Mouse (Mus musculus) thymus, postnatal 0 days (tissue): ENCODE measurements at regions not wholly inside any gene's neighbourhood (a gene's known extent, or its start where the extent isn't known, plus 50 kb on each side); places are given as distances from the start of the nearest gene placed in this dataset.
A peak's percentile ranks its signal among the peaks of the same experiment; 100 is the strongest.

ENCODE experiments used
- DNase-seq: peaks from one replicate; pipeline ENCODE4 v3.0.0-alpha.2; 2015; ENCODE audit warnings: low spot score

DNA sequence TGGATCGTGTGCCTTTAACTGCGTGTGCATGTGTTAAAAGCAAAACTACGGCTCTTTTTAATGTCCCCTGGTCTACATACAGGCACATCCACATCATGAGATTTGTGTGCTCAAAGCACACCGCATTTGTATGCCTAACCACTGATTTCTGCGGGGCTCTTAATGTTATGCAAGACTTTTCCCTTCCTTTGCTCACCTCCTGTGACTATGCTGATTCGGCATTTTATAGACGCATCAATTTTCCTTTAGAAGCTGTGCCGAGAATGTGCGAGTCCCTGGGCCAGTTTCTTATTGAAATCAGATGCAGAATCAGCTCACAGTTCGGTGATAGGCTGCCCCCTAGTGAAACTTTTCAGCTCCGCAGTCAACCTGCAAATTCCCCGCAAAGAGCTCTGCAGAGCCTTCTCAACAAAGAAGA lies 124.1 kb upstream of the Tank start:
- DNase-seq, result peak; percentile 83

DNA sequence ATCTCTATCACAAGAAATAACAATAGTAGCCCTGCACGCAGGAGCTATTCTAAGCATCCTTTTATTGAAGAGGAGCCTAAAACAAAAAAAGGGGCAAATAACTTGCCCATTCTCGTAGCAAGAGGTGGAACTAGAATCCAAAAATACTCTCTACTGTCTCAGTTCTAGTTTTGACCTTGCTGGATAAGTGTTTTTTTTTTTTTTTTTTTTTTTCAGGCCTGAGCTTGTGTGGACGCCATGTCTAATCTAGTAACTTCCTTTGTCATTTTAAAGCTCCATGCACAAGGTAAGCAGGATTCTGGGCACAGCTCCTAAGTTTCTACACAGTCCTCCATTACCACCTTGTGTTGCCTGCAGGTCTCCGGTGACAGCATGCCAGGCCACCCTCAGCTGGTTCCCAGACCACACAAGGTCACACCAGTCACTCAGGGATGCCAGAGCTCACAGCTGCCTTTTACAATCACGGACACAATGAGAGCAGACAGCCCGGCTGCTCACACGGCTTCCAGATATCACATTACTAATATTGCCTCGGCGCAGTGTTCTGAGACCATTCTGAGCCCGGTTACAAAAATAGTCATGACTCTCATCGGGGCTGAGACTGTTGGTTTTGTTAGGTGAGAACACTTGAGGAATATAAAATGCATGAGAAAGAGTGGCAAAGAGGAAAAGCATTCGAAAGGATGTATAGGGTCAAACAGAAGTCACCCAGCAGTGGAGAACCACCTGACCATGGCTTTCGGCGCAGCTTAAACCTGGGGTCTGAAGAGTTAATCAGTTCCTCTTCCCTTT lies 124.7 kb upstream of the Tank start:
- DNase-seq, result no peak

DNA sequence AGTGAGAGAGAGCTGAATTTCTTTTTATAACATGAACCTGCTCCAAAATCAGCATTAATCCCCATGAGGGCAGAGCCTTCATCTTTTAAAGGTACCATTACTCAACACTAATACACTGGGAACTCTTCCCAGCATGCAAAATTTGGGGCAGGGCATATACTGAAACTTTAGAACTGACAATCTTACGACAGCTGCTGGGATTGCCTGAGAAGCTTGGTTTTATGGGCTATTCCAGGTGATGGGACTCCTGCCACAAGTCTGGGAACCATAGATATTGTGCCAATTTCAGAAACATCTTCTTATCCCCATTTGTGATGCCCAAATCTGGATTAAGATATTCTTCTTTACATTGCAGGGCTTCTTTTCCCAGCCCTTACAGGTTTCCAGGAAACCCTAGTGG lies 125.8 kb upstream of the Tank start:
- no peak for DNase-seq

DNA sequence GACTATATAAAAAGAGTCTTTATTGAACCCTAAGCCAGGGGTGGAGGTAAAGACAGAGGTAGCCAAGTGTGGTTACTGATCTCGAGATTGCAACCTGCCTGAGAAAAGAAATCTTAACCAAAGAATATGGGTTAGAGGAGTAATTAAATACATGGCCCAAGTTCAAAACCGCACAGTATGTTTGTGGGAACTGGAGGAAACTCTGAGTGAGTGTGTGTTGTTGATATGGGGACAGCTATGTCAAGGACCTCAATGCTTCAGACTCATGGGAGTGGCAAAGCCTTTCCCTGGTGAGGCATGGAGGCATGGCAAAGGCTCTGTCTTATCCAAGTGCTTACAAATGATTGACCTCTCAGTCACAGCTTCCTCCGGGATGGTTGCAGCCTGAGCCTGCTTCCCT lies 127.7 kb upstream of the Tank start:
- DNase-seq, result no peak

GRCm38 (mm10) chr2:61436591-61436990 lies 141.8 kb upstream of the Tank start:
- DNase-seq, result no peak

GRCm38 (mm10) chr2:61407881-61408280 lies 170.5 kb upstream of the Tank start:
- DNase-seq, result no peak

- DNase-seq, result no peak
Observed at GRCm38 (mm10) chr2:61406104-61406751, 172.2 kb upstream of the Tank start.

- DNase-seq, result no peak
Observed at GRCm38 (mm10) chr2:61405261-61405660, 173.1 kb upstream of the Tank start.

DNA sequence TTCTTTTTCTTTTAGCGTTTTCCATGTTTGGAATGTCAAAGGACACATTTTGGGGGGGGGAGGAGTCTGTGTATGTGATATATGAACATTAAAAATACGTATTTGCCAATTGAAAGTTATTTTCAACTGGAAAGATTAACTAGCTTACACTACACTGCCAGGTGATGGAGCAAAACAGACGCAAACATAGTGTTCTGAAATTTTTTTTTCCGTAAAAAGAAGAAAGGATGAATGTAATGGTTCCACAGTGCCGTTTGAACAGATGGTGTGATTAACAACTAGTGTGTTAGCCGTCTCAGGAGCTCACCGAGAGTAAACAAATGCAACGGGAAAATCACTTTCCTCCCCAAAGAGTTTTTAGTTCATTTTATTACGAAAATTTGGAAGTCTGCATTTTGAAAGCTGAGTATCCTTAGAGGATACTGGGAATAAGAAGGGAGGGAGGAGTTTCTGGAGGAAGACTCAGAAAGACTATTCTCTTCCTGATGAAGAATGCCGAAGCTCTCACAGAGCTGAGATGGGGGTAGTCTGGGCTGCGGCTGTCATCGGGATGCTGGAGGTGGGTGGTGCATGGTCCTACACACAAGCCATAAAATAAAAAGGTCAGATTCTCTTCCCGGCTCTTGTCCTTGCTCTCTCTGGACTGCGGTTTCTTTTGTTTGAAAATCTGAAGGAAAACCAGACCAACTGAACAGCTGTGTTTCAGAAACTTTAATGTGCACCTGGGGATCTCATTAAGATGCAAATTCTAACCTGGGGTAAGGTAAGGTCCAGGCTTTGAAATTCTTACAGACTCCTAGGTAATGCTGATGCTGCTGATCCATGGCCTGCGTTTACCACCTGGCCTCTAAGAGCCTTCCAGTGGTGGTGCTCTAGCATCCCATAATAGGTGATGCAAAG lies 175.5 kb upstream of the Tank start:
- DNase-seq, result peak; percentile 5

DNA sequence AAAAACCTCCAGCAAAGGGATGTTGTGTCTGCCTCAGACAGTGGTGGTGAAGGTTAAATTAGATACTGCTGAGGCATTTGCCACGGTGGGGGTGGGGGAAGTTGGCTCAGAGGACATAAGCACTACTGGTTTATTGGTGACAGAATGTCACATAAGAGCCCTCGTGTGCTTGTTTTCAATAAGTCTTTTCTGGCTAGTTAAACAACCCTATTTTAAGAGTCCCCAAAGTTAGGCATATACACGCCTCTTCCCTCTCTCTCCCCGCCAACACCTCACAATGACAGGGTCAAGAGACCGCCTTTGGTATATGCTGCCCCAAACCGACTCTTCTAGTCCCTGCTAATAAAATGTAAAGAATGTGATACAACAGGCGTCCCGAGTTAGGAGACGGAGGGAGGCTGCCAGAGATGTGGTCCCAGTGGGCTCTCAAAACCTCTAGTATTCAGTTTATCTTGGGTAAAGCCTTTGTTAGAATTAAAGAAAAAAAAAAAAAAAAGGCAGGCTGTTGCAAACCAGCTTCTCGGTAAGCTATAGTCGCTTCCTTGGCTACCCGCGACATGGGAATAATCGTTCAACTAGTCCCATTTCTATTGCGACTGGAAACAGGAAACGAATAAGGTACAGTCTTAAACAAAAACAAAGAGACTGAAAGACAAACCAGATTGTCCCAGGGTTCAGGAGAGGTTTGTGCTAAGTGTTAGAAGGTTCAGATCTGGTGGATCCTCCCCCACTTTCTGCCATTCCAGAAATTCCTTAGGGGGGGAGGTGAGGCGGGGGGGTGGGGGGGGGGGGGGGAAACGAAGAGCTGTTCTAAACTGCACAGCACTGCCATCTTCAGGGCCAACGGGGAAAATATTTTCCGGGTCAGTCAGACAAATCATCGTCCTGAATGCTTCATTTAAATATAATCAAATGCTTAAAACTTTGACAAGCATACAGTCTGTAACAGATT lies 176.5 kb upstream of the Tank start:
- DNase-seq, result peak; percentile 36

- no peak for DNase-seq
Observed at GRCm38 (mm10) chr2:61398633-61399032, 179.8 kb upstream of the Tank start.

- no peak for DNase-seq
Observed at GRCm38 (mm10) chr2:61389622-61390021, 188.8 kb upstream of the Tank start.

DNA sequence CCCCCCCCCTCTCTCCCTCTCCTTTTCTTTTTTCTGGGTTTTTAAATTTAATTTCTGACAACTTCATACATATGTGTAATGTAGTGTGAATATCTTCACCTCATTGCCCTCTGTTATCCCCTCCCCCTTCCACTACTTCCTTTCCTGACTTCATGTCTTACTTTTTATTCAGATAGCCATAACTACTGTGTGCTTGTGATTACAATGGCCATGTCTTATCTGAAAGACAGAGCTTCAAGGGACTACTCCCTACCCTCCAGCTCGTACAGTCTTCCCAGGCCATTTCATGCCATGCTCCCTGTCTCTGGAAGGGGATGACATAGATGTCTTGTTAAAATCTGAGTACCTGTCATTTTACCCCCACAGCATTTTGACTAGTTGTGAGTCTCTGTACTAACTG lies 189.2 kb upstream of the Tank start:
- no peak for DNase-seq

DNA sequence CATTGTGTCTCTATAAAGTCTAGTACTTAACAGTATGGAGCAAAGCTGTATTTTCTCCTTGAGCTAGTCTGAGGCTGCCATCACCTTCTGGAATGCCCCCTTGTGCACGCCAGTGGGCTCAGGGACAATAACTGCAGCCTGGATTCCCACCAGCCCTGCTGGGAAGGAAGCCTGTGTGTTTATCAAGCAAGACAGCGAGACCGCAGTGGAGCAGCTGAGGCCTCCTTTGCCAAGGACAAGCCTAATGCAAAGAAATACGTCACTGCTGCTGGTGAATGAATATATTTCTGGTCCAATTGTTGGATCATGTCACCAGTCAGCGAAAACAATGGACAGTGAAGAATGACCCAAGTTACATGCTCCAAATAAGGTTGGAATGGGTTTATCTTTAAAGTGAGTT lies 190.8 kb upstream of the Tank start:
- no peak for DNase-seq

DNA sequence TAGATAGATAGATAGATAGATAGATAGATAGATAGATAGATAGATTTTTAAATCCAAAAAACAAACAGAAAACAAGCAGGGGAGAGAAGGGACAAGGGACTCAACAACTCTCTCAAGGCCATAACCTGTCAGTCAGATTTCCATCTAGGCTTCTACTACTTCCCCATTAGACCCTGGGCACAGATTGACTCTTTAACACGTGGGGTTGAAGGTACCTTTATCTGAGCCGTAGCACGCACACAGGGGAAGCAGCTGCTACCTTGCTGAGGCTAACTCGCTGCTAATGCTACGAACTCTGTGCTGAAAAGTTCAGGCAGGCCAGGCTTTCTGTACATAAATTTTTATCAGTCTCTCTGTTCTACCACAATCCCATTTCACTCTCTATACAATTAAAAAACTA lies 191.4 kb upstream of the Tank start:
- DNase-seq, result no peak

DNA sequence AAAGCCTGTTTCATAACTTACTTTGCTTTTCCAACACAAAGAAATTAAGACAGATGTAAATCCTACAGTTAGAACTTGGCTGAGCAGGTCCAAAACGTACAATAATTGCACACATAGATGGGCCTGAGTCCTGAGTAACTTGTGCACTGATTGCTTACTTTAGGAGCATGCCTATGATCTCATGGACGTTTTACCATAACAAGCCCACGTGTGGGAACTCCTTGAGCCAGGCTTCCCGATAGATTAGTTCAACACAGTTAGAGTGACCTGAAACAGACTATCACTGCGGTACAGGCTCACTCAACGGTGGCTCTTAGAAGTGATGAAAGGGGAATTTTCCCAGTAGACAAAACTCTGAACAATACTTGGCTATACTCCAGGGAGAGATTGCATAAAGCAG lies 193.9 kb upstream of the Tank start:
- no peak for DNase-seq

GRCm38 (mm10) chr2:61383744-61384295 lies 194.6 kb upstream of the Tank start:
- DNase-seq, result no peak

DNA sequence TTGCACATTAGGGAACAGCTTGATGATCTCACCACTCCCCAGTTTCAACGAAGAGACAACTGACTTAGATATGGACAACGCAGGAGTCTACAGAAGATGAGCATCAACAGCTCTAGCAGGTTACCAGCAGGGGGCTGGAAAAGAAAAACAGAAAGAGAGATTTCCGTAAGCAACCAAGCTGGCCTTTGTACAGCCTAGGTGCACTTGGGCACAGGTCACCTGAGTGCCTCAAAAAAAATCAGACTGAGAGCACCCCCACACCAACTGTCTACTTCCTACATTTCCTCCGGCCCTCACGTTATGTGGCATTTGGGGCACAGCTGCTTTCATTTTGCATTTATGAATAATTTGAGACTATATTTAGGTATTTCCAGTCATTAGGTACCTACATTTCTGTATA lies 199.3 kb upstream of the Tank start:
- peak; percentile 18 for DNase-seq

DNA sequence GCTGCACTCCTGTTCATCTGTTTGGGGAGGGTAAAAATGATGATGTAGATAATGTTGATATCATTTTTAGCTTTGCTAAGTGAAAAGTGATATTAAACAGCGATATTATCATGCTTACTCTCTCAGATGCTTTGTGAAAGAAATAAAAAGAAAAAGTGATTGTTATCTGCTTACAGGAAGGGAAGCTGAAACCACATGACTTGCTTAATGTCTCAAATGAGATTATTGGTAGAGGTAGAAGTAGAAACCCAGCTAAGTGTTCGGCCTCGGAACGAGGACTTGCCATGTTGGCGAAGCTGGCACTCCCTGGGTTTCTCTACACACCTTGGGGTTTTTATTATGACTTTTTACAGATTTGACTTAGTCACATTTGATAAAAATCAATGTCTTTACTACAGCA lies 200.1 kb upstream of the Tank start:
- DNase-seq, result no peak

- no peak for DNase-seq
Observed at GRCm38 (mm10) chr2:61377756-61378155, 200.6 kb upstream of the Tank start.

- DNase-seq, result no peak
Observed at GRCm38 (mm10) chr2:61362606-61363005, 215.8 kb upstream of the Tank start.
